Mouse (Mus musculus): ENCODE results near the gene Nr3c2.

DNA sequence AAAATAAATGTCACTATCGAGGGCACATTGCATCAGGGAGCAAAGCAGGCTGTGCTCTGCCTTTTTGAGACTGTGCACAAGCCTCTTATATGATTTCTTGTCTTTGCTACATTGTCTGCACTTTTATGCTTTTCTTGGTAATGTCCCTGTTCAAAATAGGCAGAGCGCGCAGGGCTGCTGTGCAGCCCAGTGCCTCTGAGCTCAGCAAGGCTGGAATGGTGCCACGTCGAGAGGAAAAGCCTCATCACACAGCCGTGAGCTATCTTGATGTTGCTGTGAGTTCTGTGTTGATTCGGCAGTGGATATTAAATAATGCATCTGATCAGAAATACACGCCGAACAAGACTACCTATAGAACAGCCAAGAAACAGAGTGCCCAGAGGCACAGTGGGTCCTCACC lies 290.1 kb downstream of the Nr3c2 start:
- TF ChIP-seq POLR2A (IDR thresholded peaks at IDR 0.05; ENCODE audit: extremely low read depth, insufficient read depth, low read length) (no peak), CTCF (IDR thresholded peaks at IDR 0.05; ENCODE audit: extremely low read depth, insufficient read depth, low read length) (no peak)
